Mouse (Mus musculus) cerebellum, postnatal 10 days (tissue): ENCODE data around the gene Rps23.

Experiments
- DNase-seq, 2 experiments: peaks; one replicate each; pipeline ENCODE4 v3.0.0; 2021; ENCODE audit warnings: mixed read lengths in 2 of 2

Rps23 gene

DNA sequence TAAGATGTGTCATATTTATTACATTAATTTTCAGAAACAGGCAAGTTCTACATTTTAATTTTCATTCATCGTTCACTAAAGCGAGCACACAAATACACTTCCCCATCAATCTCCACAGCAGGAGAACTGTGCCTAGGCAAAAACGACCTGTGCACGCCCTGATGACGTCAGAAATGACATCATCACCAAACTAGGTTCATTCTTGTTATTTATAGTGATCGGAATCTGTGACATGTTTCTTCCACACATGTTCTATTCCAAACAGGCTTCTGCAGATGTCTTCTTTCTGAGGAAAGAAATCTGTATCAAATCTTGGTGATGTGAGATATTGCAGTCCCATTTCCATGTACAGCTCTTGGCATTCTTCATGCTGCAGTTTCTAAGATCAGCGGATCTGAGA lies 13.1 kb downstream of the Rps23 start:
- DNase-seq = no peak

- DNase-seq = no peak
Observed at GRCm38 (mm10) chr13:90939192-90939591, 16.4 kb downstream of the Rps23 start.

GRCm38 (mm10) chr13:90939600-90939999 lies 16.8 kb downstream of the Rps23 start:
- DNase-seq = no peak

GRCm38 (mm10) chr13:90958894-90959293 lies 36.1 kb downstream of the Rps23 start:
- no peak for DNase-seq

DNA sequence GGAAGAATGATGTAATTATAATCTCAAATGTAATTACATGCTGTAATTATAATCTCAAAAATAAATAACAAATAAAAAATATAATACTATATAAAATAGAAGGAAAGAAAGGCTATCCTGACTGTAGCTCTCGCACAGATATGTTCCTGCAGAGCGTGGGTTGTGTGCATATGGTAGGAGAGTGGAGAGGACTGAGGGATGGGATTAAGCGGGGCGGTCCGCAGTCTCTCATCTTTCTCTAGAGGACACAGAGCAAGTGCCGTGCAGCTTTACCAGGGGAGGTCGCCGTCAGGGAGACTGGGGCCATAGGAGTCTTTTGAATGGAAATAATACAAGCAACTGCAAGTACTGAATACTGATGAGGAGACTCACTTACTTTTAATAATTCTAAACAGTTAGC lies 37.8 kb downstream of the Rps23 start:
- no peak for DNase-seq

DNA sequence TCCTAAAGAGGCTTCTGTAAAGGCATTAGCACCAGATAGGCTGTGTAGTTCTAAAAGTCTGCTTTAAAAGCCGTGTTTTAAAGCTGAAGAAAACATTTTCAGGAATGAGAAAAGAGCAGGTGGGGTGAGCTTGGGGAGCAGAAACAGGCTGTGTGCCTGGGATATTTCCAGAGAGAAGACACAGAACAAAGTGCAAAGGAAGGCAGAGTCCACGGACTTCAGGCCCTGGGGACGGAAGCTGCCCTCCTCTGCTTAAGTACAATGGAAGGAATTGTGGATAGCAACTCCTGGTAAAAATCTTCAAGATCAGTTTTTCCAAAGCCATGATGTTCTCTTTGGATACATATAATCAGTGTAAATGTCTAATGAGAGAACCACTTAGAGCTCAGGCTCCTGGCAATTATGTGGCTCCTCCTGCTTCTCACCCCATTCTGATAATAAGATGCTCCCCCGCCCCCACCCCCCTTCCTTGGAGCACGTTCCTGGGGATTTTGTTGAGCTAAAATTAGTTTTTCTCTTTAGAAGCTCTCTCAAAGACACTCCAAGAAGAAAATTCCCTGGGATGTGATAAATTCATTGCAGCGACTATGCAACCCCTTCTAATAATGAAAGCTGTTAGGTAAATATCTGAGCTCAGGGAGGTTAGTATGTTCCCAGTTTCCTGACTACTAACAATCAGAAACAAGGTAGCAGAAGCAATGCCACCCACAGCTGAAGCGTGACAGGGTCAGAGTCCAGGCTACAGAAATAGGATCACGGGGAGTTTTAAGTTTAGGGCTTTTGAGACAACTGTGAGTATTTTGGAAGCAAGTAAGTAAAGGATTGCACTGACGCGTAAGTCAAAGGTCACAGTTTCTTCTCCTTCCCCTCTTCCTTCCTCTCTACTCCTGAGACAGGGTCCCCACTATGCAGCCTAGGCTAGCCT lies 40.3 kb downstream of the Rps23 start:
- no peak for DNase-seq

DNA sequence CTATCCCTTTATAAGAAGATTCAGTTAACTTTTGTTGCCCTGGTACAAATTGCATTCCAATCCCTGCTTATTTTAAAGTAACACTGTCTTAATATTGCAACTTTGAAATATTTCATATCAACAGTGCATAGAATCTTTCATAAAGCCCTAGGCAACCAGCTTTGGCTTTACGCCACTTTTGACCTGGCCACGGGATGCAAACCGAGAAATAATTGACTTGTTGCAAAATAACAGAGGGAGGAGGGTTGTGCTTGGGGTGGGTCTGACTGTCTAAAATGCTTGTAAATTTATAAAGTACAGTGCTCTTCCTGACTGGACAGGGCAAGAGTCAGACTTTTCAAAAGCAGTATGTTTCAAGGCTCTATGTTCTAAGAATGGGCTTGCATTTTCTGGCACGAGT lies 41.8 kb downstream of the Rps23 start:
- no peak for DNase-seq

GRCm38 (mm10) chr13:90965996-90966395 lies 43.2 kb downstream of the Rps23 start:
- DNase-seq = no peak

DNA sequence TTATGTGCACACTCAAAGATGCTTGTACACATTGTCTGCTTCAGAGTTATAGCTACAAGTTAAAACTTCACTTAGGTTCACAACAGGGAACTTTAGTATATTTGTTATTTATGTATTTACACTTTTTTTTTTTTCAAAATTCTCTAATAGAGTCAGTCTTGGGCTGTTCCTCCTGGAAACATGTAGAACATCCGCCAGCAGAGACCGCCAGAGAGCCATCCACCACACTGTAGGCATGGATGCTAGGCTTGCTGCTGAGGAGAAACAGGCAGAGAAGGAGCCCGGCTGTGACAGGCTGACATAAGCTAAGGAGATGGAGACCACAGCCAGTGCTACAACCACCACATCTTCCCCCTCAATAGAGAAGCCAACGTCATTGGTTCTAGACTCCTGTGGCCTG lies 44.7 kb downstream of the Rps23 start:
- peak; percentile 91 to 92 for DNase-seq

DNA sequence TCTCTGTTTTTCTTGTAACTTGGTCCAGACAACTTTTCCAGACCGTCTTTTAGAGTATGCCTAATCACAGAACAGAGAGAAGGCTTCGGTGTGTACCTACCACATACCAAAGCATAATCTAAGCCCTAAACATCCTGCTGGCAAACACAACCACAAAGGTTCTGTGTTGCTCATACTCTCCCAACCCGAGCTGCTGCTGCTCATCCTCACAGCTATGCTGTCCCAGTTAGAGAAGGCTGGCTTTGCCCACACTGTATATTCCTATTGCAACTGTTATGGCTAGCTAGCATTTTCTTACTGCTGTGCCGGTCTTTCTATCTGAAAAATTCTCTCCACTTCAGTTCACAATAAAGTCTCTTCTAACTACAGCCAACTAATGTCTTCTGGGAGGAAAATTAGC lies 46.2 kb downstream of the Rps23 start:
- DNase-seq = no peak

GRCm38 (mm10) chr13:90970259-90971017 lies 47.7 kb downstream of the Rps23 start:
- DNase-seq = no peak

- no peak for DNase-seq
Observed at GRCm38 (mm10) chr13:90973409-90973808, 50.7 kb downstream of the Rps23 start.
